ENCODE assay signal across 8 mouse cellular contexts in genomic region chr6:17725841-17726460, GRCm38 (mm10). TPM values are rescaled to one million over a fixed set of nuclear protein-coding genes. Genes with fewer than 3 reads are reported as not detected.
DNase-seq lines count a peak whose midpoint lies in the region; ATAC-seq and TF ChIP-seq lines count a peak whose summit lies in the region.

No protein-coding gene starts in this region.

- no peak overlapping the region for H3K4me3 ChIP-seq in intestine, postnatal 0 days (ENCODE audit: low read depth, low read length)

- H3K9ac ChIP-seq in intestine, postnatal 0 days (ENCODE audit: low read depth, low read length): no peak overlapping the region

- DNase-seq in urinary bladder, postnatal 14 days (ENCODE audit: low spot score): peak; percentile 68
- no peak for DNase-seq in urinary bladder, postnatal 10 days (ENCODE audit: low spot score)
- peak; percentile 77 for DNase-seq in embryo, embryonic 10 days (ENCODE audit: low spot score)
- peak; percentile 44 for DNase-seq in gastrocnemius, postnatal 10 days
- peak; percentile 52 to 60 for DNase-seq in left cerebral cortex, postnatal 10 days (ENCODE audit: extremely low spot score in 1 of 2, low spot score in 2 of 2)
- peak; percentile 50 for DNase-seq in right cerebral cortex, postnatal 4 days

- intact Hi-C loops in left cerebral cortex, postnatal 10 days (cut with DNase I): loop anchor here (5.0 kb wide), 2 partner anchors 91 to 106 kb away; no protein-coding TSS in a partner anchor

- no peak overlapping the region for H3K27ac ChIP-seq in intestine, postnatal 0 days (ENCODE audit: low read depth, low read length)

- H3K4me1 ChIP-seq in intestine, postnatal 0 days (replicated peaks; ENCODE audit: control insufficient read depth, insufficient read depth, low read length): no peaks in the 10 kb centered on the region

- peak overlapping the region; percentile 35; the same call in 1 of the 2 replicates for H3K4me2 ChIP-seq in intestine, postnatal 0 days (replicated peaks; ENCODE audit: low read depth)

- peak; percentile 94 for TF ChIP-seq CTCF in intestine, postnatal 0 days (IDR thresholded peaks at IDR 0.05; ENCODE audit: low read depth)

- peak; percentile 10; the same call in 1 of the 2 replicates for ATAC-seq in intestine, postnatal 0 days
- peak; percentile 87 for ATAC-seq in megakaryocyte progenitor cell, adult 5-6 weeks (replicated peaks; ENCODE audit: poor library complexity)

- no peaks in the 10 kb centered on the region for H3K27me3 ChIP-seq in intestine, postnatal 0 days (replicated peaks; ENCODE audit: control insufficient read depth, insufficient read depth, low read length)

- H3K9me3 ChIP-seq in intestine, postnatal 0 days (ENCODE audit: control insufficient read depth): no peaks in the 10 kb centered on the region

- WGBS in intestine, postnatal 0 days: 39% methylated on average over 7 of the region's 7 CpGs

- H3K36me3 ChIP-seq in intestine, postnatal 0 days (ENCODE audit: control insufficient read depth, insufficient read depth): no peaks in the 10 kb centered on the region

RNA-seq across cellular contexts. Expression of gene St7, which starts 33.2 kb away (rescaled TPM):
- total RNA-seq in gastrocnemius, postnatal 10 days (2021): 10 to 100 TPM; 15.2 to 15.4 TPM
- 11.2 and 12.4 TPM in 2 replicates for polyA plus RNA-seq in intestine, postnatal 0 days (2015; fragmentation: Nextera tagmentation; extraction: Ambion mirVana)
- total RNA-seq in left cerebral cortex, postnatal 10 days (2021): 10 to 100 TPM; 41.1 to 46.5 TPM
- 32.6 and 46.3 TPM in 2 replicates for total RNA-seq in megakaryocyte progenitor cell, adult 5-6 weeks (2015)
- 37.4 and 40.3 TPM in 2 replicates for total RNA-seq in megakaryocyte progenitor cell, adult 5-6 weeks (2017)
